Mouse (Mus musculus) frontal cortex, postnatal 14 days (tissue): ENCODE data around the gene Gnb2.

Experiments
- DNase-seq, 2 experiments: peaks; one replicate each; pipeline ENCODE4 v3.0.0; 2022; ENCODE audit warnings: low spot score in 2 of 2

Gene Gnb2

DNA sequence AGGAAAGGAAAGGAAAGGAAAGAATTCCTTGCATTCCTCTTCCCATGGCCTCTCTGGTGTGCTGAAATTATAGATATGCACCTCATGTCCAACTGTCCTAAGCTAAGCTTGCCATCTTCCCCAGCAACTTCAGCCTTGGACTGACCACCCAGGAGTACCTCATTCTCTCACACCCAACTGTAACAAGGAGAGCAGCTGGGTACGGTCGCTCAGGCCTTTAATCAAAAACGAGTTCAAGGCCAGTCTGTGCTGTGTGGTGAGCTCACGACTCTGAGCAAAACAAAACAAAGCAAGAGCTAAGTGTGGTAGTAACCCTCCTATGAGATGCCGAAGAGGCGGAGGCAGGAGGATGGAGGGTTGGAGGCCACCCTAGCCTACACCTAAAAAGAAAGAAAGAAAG, 7.7 kb upstream of the Gnb2 start:
- no peak for DNase-seq

DNA sequence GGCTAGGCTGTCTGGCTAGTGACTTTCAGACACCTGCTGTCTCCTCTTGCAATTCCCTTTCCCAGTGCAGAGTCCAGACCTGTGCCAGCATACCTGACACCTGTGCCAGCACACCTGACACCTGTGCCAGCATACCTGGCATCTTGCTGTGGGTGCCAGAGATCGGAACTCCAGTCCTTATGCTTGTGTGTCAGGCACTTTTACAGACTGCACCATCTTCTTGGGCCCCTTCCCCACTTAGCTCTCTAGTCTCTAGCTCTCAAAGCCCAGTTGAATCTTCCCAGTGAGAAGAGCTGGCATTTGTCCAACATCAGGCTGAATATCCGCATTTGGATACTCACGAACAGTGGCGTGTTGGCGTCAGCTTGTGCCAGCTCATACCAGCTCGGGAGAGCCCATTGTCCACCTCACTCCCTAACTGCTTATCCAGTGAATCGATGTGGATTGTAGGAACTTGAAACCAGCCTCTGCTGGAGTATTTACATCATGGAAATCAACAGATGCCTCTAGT, 6.0 kb upstream of the Gnb2 start:
- DNase-seq, result no peak

DNA sequence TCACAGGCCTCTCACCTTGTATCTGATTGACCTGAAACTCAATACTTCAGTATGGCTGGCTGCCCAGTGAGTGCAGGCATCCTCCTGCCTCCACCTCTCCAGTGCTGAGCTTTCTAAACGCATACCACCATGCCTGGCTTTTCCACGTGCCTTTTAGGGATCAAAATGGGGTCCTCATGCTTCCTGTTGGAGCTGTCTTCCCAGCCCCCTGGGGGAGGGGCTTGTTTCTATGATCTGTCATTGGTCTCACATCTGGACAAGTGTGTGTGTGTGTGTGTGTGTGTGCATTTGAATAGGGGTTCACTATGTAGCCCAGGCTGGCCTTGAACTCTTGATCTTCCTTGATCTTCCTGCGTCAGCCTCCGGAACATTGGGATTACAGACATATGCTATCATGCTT, 4.2 kb upstream of the Gnb2 start:
- DNase-seq, result no peak

DNA sequence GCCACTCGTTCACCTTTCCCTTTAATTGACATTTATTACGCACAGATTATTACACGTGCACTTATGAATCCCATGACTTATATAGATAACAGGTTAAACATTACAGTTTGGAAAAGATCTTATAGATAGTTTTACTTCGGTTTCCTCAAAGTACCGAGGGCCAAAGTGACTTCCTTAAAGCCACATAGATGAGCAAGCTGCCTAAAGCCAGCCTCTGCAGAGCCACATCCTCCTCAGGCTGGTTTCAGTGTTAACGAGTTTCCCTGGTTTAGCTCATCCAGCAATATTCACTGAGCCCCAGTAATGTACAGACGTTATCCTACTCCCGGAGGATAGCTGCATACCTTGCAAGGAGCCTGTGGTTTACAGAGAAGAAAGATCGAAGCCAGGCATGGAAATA, 2.0 kb upstream of the Gnb2 start:
- DNase-seq, result no peak

DNA sequence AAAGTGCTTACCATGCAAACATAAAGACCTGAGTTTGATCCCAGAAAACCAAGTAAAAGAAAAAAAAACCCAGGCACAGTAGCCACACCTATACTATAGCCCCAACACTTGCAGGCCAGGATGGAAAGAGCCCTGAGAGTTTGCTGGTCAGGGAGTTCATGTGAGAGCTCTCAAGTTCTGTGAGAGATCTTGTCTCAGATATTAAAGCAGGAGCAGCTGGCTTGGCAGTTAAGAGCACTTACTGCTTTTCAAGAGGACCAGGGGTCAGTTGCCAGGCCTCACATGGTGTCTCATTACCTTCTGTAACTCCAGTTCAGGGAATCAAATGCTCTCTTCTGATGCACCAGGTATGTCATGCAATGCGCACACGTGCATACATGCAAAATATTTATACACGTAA, 1.5 kb upstream of the Gnb2 start:
- no peak for DNase-seq

DNA sequence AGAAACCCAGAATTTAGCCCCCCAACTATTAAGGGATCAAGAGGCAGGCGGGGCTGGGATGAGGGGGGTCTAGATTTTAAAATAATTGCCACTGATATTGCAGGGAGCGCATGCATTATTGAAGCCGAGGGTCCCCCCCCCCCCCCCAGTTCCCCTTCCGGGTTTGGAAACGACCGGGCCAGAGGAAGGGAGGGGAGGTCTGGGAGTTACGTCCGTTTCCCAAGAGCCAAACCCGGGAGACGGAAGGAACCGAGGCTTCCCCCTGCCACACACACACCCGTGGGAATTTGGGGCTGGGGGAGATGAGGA, 548 bp downstream of the Gnb2 start:
- DNase-seq, result no peak

DNA sequence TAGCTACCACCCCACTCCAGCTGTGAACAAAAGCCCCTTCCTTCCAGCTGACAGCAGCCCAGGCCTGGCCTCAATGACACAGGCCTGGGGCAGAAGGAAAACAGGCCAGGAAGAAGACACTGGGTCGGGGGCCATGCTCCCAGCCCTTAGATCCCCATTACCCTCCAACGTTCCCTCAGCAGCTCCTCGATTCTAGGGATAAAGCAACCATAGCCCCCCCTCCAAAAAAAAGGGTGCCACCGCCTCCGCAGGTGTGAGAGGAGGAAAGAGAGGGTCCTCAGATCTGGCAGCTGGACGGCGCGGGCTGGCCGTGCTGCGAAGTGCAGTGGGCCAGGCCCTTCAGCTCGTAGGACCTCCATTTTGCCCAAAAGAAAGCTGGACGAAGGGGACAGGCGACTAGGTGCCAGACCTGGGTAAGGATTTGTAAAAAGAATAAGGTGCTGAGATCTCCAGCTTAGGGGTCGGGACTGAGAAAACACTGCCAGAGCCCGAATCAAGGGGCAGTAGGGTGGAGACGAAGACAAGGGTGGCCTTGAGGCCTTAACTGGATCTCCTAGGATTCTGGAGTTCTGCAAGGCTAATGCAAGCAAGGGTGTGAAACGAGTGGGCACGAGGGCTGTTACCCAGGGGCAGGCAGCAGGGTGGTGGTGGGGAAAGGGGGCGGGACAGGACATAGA, 1.0 kb downstream of the Gnb2 start:
- DNase-seq, result no peak

DNA sequence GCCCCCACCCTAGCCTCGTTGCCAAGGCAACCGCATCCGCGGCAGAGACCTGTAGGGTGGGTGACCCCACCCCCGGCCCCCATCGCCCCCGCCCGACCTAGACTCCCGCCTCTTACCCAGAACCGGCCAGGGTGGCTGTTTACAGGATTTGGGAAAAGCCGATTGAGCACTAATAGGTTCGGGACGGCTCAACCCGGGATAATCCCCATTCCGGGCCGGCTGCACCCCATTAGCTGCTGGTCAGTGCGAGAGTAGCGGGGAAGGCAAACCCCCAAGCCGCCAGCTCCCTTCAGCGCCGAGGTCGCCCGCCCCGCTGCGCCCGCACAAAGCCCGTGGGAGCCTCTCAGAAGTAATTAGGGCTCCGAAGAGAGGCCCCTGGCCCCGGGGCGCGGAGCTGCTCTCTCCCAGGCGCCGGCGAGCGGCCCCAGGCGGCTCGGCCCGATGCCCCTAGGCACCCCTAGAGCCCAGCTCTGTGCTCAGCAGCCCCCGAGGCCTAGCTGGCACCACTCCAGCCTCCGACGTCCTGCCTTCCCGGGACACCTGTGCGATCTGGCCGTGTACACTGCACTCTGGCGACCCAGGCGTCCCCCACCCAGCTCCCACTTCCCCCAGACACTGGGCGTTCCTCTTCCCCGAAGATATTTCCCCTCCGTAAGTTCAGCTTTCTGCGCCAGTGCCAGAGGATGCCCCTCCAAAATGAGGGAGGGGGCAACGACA, 1.7 kb downstream of the Gnb2 start:
- no peak for DNase-seq

DNA sequence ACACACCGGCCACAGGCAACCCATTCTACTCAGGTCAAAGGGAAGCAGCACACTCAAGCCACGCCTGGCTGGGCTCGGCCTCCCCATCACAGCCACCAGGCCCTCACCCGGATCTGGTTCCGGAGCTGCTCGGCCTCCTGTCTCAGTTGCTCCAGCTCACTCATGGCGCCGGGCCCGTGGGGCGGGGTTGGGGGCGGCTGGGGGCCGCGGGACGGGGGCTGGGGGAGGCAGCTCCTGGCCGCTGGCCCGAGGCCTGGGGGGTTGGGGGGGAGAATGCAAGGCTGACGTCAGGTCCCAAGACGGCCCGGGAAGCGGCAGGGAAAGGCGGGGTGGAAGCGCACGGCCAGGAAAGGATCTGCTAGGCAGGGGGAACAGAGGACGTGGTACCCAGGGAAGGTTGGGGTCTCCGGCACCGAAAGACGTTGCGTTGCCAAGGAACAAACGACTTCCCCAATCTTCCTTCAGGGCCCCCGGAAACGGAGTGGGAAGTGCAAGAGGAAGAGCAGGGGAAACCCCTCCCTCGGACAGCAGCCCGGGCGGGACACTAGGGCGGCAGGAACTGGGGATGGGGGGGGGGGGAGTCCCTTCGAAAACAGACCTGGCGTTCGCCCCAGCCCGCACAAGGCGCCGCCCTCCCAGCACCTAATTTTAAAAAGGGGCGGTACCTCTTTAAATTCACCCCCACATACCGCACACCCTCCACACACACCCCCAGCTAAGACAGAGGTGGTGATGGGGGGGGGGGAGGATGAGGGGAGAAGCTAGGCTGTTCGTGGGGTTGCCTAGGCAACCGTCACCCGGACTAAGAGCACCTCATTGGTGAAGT, 2.5 kb downstream of the Gnb2 start:
- peak; percentile 71 to 80 for DNase-seq

DNA sequence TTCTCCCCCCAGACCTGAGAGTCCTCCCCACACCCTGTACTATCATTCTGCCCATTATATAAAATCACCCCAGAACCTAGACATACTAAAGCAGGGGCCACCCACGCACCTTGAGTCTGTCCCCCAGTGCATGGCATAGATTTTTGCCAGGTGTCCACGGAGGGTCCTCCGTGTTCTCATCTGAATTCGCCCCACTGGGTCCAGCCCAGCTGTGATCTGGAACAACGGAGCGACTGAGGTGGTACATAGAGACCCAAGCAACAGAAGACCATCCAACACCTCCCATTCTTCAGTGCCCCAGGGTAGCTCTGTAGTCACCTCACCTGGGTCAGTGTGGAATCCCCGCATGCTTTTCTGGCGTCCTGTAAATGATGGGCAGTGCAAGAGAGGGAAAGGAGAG, 3.2 kb downstream of the Gnb2 start:
- DNase-seq, result peak in 1 of 2 experiments; percentile 21

DNA sequence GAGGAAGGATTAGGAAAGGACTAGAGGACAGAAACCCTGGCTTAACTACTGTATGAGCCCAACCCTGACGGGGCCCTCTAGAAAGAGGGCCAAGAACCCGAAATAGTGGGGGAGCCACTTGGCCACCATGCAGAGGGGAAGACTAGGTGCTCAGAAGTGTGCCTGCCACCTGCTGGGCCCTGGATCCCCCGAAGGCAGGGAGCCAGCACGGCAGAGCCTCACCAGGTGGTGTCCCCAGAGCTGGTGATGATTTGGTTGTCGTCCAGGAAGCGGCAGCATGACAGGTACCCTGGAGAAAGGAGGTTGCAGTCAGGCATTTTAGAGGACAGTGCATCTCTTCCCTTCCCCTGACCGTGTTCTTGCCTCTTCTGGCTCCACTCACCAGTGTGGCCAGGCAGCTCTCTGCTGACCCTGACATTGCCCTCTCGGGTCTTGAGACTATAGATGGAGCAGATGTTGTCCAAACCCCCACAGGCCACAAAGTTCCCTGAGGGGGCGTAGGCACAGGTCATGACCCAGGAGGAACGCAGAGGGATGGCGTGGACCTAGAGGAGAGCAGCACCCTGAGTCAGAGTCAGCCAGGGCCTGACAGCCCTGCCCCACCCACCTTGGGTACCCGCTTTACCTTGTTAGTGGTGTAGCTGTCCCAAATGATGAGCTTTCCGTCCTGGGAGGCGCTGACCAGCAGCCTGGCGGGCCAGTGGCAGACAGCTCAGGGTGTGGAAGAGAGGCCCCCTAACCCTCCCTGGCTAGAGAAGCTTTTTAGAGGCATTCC, 3.9 kb downstream of the Gnb2 start:
- peak in 1 of 2 experiments; percentile 24 for DNase-seq

DNA sequence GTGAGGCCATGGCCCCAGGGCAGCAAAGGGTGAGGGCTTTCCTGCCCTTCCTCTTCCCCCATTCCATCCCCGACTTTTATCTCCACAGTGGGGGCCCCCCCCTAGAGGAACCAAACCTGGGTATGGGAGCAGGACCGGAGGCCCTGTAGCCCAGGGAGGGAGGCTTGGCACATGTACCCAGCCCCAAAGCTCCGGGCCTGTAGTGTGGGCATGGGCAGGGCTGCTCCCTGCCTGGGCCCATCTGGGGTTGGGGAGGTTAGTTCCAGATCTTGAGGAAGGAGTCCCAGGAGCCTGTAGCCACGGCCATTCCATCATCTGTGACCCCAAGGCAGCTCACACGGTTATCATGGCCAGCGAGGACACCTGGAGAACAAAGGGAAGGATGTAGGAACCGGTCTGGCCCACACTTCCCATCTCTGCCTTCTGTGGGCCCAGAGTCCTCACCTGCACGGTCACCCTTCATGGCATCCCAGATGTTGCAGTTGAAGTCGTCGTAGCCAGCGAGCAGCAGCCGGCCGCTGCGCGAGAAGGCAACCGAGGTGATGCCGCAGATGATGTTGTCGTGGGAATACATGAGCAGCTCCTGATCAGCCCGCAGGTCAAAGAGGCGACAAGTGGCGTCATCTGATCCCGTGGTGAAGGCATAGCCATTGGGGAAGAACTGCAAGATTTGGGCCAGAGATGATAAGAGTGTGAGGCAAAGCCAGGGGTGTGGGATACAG, 4.9 kb downstream of the Gnb2 start:
- DNase-seq, result peak in 1 of 2 experiments; percentile 32

DNA sequence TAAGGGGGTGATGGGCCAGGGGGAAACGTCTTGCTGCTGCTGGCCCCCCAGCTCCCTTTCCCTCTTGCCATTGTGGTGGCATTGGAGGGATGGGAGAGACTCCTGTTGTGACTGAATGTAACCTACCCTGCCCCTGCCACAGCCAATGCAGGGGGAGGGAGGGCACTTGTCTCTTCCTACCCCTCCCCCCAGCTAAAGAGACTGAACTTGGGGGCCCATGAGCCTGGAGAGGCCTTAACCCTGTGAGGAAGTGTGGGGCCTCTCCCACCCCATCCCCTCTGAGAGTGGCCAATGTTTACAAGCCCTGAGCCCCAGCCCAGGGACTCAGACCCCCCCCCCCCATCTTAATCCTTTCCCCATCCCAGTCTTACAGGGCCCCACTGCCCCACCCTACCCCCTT, 5.9 kb downstream of the Gnb2 start:
- DNase-seq, result no peak

DNA sequence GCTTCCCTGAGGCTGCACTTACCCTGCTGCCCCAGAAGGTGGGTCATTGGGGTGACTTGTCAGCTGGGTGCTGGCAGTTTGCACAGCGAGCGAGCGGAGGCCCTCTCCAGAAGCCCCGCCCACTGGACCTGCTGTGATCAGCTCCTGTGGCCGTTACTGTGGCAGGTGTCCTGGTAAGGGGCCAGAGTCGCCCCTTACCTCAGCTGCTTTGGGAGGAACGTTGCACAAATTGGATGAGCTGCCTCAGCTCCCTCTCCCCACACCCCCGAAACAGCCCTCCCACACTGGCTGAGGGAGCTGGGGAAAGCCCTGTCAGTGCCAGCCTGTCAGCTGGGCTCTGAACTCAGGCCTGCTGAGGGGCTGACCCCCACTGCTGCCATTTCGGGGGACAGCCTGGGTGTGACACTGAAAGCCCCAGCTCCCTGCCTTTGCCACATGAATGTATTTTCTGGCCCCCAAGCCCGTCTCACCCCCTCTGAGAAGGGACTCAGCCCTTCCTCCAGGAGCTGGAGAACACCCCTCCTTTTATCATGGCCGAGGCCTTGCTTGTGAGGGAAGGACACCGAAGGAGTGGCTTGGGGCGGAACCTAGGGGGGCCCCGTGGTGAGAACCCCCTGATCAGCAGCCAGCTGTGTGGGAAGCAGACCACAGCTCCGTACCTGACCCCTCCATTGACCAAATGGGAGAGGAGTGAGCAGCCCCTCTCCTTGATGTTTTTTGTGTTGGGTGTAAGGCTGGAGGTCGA, 6.9 kb downstream of the Gnb2 start:
- no peak for DNase-seq

DNA sequence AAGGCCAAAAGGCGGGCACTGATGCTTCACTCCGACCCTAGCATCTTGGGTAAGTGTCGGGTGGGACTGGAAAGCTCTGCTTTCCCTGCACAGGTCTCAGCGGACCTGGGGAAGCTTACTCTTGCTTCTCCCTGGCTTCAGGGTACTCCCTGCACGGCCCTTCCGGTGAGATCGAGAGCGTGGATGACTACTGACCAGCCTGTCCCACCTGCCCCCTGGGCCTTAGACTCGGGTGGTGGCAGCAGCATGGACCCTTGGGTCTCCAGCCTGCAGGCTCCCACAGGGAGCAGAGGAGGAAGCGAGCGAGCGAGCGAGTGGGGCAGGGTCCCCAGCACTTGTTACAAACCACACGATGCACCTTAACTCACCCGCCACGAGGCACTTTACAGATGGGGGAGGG, 7.8 kb downstream of the Gnb2 start:
- DNase-seq, result no peak

DNA sequence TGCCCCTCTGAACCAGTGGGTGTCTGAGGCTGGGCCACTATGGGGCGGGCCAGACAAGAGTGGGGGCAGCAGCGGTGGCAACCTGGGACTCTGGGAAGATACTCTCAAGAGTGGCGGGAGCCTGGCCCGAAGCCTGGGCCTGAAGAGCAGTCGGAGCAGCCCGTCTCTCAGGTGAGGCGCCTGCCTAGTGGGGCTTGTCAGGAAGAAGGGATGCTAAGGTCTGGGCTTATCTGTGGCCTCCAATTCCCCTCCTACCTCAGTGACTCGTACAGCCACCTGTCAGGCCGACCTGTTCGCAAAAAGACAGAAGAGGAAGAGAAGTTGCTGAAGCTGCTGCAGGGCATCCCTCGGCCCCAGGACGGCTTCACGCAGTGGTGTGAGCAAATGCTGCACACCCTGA, 8.6 kb downstream of the Gnb2 start:
- no peak for DNase-seq

DNA sequence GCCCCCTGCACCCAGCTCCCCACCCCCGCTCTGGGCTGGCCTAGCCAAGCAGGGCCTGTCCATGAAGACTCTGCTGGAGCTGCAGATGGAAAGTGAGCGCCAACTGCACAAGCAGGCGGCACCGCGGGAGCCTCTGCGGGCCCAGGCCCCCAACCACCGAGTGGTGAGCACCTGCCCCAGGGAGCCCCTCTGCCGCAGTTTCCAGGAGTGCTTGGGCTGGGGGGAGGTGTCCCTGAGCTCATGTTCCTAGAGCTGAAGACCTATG, 9.1 kb downstream of the Gnb2 start:
- no peak for DNase-seq

DNA sequence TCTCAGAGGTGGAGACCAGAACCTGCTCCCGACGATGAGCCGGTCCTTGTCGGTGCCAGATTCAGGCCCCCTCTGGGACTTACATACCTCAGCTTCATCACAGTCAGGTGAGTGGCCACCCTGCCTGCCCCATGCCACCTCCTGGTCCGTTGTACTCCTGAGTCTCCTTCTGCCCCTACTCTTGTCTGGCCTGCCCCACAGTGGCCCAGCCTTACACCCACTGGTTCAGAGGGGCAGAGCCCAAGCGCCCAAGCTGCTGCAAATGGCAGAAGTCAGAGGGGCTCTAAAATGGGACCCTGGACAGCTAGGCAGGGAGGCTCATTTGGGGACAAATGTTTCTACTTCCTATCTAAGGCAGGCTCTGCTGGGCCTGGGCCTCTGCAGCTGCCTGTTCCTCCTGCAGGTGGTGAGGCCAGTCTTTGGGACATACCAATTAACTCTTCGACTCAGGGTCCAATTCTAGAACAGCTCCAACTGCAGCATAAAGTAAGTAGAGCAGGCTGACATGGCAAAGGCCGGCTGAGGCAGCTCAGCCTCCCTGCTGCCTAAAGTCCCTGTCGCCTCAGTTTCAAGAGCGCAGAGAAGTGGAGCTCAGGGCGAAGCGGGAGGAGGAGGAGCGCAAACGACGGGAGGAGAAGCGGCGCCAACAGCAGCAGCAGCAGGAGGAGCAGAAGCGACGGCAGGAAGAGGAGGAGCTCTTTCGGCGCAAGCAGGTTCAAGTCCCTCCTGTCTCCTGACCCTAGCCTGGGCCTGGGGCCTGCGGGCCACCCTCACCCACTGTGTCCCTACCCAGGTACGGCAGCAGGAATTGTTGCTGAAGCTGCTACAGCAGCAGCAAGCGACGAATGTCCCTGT, 9.7 kb downstream of the Gnb2 start:
- peak in 1 of 2 experiments; percentile 4 for DNase-seq

DNA sequence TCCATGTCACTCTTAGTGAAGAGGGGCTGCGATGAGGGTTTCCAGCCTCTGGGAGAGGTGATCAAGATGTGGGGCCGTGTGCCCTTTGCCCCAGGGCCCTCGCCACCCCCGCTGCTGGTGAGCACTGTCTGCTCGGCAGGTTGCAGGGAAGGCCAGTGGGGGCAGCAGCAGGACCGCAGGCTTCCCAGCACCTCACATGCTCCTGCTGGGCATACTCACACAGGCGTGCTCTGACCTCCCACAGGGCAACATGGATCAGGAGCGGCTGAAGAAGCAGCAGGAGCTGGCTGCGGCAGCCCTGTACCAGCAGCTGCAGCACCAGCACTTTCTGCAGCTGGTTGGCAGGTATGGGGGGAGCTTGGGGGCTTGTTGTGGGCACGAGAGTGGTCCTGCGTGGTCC, 10.6 kb downstream of the Gnb2 start:
- DNase-seq, result no peak

DNA sequence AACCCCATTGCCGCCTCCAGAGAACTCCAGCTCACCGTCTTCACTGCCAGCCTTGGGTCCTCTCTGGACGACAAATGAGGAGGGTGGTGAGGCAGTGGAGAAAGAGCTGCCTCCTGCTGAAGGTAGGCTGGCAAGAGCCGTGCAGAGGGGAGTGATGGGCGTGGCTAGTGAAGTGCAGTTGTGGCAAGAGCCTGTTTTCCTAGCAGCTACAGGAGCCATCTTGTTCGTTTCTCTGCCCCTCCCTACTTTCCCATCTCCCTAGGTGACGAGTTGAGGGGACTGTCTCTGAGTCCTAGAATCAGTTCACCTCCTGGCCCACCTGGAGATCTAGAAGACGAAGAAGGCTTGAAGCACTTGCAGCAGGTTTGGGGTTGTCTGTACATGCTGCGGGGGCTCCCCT, 11.4 kb downstream of the Gnb2 start:
- DNase-seq, result no peak
